Mouse (Mus musculus): ENCODE measurements around the gene Them7. TPM values are rescaled to one million over a fixed set of nuclear protein-coding genes. Genes with fewer than 3 reads are reported as not detected.
A peak's percentile ranks its signal among the peaks of the same experiment; 100 is the strongest.

Gene Them7
- total RNA-seq, 4 experiments from 2014 or later, result 2.2 to 3.0 (median 2.6) TPM

DNA sequence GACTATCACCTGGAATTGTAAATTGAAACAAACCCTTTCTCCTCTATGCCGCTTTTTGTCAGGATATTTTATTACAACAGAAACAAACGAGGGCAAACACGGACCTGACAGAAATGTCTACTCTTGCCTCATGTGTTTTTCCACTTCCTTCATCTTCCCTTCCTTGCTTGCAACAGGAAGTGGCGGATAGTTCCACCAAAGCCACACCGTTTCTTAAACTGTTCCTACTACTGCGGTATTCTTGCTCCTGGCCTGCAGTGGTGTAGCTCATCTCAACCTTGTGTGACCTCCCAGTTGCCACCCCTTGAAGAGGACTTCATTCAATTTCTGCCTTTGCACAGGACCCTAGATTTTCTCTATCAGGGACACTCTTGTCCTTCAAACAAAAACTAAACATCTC, 81.8 kb downstream of the Them7 start:
- no peak for DNase-seq (ENCODE audit: low spot score)

DNA sequence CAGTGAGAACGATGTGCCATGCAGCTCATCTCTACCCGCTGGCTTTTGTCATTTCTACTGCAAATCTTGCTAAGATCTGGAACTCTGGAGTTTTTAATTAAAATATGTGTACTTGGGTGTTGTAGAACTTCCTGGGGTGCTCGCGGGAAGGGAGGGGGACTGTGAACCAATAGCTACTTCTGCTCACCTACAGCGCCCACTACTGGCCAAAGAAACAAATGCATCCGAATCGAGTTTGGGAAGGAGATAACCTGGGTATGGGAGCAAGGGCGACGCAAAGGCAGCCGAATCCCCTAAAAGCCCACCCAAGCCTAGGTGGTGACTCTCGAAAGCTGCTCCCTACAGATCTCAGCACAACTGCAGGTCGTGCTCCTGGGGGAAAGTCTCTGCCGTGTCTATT, 87.3 kb downstream of the Them7 start:
- no peak for DNase-seq (ENCODE audit: low spot score)

DNA sequence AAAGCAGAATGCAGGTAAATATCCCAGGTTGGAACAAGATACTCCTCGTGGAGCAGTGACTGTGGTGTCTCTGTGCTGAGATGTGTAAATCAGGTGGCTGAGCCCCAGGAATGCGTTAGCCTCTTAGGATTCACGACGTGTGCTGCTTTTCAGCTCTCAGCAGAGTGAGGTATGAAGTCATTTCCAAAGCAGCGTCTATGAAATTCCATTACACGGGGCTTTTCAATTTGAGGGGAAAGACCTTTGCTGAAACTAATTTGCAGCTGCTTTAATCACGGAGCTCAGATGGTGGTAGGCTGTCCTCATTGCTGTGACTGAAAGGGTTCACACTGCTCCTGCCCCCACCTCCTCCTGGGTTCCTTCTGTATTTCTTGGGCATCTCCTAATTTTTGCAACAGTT, 87.9 kb downstream of the Them7 start:
- no peak for DNase-seq (ENCODE audit: low spot score)

DNA sequence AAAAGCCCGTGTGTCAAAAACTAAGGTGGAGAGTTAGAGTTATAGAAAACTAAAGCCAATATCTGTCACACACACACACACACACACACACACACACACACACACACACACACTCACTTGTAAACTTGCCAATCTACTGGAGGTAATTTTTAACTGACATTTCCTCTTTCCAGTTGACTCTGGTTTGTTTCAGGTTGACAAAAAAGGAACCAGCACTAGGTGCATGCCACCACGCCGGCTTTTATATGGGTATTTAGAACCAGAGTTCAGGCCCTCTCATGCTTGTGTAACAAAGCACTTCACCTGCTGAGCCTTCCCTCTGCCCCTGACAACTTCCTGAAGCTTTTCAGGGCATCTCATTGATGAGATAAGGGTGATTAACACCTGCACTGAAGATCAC, 89.0 kb downstream of the Them7 start:
- no peak for DNase-seq (ENCODE audit: low spot score)

DNA sequence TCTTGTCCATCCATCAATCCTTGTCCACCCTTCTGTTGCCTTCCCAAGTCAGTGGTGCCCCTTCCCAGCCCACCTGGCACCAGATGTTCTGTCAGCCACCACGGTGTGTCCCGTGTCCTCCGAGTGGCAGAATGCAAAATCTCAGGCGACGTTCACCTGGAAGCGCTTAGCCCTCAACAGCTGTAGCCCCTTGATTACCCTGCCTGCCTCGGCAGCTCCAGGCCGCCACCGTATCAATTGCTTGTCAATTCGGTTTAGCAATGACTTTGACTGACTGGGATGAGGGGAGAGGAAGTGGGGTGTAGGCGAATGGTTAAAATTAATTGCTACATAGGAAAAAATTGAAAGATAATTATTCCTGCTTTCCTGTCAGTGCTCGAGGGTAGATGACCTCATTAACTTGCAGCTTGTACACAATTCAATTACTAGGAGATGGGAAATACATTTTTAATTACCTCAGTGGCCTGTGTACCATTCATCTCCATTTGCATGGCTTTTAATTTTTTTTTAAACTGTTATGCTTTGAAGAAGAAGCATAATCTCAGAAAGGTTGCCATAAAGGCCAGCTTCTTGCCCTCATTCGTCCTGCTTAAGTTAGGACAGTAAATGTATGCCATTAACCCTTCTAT, 93.5 kb downstream of the Them7 start:
- no peak for DNase-seq (ENCODE audit: low spot score)

DNA sequence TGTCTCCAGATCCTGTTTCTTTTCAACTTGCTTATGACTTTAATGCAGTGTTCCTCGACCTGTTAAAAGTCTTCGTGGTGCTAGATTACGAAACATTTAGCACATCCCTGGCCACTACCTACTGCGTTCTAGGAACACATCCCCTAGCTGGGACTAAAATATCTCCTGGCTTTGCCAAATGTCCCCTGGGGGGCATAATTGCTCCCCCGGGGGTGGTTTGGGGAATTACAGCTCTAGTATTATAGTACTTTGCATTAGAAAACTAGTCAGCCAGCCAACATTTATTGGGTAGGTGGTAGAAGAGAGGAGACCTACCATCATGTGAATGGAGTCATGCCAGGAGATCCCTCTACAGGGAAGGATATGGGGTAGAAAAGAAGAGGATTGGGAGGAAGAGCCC, 101.9 kb downstream of the Them7 start:
- no peak for DNase-seq (ENCODE audit: low spot score)

DNA sequence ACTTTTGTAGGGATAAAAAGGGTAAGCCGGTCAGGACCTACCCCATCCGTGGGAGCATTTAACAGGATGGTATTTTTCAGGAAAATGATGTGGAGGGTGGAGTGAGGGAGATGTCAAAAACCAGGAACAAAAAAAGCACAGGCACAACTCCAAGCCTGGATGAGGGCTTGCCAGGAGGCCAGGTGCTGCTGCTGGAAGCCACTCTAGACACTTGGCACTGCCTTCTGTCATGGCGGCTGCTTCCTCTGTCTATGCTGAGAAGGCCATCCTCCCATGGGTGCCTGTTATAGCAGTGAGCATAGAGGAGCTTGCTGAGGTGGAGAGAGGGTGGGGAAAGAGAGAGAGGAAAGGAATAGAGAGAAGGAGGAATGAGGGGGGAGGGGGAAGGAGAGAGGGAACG, 105.9 kb downstream of the Them7 start:
- DNase-seq (ENCODE audit: low spot score), result no peak

DNA sequence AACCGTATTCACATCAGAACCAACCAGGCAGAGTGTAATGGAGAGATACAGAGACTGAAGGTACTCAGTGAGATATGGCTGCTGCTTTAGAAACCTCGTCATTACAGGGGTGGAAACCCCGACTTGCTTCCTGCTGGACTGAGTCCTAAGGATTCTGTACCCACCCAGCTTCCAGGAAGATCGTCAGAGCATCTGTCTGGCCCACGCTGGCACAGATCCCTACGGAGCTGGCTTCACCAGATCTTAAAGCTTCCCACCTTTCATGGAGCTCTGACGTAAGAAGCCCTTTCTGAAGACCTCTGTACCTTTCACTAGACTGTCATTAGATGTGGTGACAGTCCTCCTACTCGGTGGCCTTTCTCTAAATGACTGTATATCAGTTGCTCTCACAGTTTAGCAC, 109.0 kb downstream of the Them7 start:
- DNase-seq (ENCODE audit: low spot score), result no peak

DNA sequence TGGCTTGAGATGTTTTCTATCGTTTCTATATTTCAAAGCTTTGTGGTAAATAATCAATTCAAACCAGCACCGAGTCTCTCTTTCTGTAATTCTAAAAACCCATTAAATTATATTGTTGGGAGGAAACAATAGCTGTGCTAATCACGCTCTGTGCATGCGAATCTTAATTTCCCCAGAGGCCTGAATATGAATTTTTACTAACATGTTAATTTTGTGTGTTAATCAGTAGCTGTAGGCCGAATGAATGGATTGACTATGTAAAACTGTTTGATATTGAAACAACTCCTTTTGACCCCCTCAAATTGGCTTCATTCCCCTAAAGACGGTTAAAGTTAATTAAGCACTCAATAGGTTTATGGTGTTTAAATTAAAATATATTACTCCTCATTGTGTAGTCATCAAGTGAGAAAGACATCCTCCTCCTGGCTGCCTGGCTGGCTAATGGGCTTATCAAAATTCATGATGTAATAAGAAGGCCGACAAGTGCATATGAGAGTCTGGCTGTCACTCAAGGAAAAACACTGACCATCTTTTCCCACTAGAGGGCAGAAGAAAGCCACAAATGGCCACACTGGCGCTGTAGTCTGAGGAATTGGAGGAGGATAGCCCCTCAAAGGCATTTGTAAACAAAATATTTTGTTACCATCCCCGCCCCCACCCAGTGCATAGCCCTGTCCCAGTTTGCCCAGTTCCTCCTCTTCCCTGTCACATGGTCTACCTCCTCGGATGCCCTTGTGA, 110.0 kb downstream of the Them7 start:
- peak; percentile 51 for DNase-seq (ENCODE audit: low spot score)

DNA sequence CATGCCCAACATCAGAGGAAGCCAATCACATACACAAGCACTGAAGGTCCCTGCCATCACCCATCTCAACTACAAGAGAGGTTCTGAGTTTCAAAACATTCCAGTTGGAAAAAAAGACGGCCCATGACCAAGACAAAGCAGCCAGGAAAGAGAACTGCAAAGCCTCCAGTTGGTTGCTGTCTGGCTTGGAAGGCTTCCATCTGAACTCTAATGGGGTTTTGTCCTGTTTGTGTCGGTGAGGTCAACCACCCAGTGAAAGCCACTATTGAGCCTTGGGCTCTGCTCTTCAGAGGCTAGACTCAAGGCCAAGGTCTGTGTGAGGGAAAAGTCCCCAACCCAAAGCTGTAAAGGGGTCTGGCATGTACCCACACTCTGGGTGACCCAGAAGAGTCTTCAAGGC, 111.5 kb downstream of the Them7 start:
- no peak for DNase-seq (ENCODE audit: low spot score)

DNA sequence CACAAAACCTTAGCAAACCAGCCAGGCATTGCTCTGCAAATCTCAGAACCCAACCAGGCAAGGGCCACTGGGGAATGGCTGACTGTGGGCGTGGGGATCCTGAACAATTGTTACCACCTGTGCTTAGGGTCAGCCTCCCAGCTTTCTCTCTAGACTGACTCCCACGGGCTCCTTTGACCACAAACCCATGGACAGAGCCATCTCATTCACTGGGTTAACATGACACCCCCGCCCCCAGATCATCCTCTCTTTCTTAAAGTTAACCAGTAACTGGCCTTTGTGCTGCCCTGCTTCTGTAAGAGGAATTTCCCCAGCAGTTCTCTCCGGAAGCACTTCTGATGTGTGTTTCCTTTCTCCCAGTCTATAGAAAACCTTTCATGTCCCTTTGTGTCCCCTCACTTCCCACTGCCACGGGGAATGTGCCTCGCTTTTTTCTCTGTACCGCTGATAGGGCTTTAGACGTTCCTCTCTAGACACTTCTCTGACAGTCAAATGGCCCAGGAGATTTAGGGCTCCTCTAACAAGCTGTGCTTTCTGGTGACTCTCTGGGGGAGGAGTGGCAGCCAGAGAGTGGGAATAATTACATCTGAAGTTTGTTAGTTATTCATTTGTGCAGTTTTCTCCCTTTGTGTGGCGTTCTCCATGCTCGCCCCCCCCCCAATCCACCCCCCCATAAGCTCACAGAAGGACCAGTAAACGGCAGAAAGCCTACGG, 112.4 kb downstream of the Them7 start:
- DNase-seq (ENCODE audit: low spot score), result no peak

DNA sequence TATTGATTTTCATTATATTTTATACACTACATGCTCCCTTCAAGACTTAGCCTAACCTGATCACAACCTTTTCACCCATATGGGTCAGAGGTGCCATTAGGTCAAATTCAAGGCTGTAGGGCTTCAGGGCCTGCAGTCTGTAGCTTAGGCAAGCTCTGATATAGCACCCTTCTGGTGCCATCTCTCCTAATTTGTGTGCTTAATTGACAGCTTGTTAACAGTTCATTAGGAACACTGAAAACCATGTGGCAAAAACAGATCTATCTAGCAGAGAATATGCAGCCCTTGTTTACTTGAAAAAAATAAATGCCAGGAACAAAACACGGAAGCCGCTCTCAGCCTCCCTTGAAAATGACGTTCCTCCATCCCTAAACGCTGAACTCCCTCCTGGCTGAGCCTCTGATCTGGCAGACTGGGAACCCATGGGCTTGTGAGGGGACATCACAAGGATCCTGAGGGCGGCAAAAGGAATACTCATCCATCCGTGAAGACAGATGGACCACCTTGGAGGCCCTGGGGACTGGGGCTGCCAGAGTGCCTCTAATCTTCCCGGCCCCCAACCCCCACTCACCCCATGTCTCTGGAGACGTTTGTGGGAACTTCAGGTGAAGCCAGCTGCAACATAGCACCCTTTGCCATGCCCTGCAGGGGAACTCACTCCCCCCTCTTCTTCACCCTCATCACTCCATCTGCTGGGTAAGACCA, 113.2 kb downstream of the Them7 start:
- no peak for DNase-seq (ENCODE audit: low spot score)

DNA sequence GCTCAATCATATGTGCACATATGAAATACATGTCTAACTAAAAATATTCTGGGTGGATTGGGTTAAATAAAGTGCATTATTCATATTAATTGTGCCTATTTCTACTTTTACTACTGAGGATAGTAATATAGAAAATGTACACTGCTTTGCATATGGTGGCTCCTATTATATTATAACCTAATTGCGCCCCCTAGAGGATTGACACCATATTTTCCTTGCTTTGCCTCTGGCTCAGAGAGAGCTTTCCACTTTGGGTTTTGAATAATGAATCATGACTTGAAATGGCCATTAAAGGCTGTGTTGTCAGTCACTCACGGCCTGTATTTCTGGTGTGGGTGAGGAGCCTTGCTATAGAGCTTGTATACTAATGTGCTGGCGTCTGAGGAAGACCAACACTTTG, 115.9 kb downstream of the Them7 start:
- no peak for DNase-seq (ENCODE audit: low spot score)

DNA sequence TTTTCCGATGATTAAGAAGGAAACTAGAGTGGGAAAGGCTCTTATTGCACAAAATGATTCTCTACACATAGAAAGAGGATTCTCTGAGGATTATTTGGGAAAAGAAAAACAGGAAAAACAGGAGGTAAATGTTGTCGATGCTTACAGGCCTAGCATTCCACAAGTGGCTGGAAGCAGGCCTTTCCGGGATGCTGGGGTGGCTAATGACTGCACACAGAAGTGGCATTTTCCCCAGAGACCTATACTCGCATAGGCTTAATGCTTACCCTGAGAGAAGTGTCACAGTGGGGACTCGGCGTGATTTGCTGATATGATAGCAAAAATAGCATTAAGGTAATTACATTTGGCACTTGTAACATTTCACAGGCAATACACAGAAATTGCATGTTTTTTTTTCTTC, 124.8 kb downstream of the Them7 start:
- no peak for DNase-seq (ENCODE audit: low spot score)

DNA sequence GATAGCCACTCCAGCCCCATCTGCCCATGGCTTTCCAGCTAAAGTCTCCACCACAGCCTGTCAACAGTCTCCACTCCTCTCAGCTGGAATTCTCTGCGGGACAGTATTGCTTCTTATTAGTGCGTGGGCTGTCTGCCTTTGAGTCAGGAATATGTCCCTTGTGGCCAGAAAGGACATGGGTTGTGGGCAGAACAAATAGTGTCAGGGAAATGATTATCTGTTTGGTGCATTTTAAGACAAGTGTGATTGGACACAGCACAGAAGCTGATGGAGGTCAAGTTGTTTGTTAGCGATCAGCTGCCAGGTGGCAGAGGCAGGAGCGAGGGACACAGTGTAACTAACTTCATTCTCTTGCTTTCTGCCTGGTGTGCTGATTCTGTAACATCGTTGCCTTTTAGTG, 132.7 kb downstream of the Them7 start:
- DNase-seq (ENCODE audit: low spot score), result peak; percentile 16

DNA sequence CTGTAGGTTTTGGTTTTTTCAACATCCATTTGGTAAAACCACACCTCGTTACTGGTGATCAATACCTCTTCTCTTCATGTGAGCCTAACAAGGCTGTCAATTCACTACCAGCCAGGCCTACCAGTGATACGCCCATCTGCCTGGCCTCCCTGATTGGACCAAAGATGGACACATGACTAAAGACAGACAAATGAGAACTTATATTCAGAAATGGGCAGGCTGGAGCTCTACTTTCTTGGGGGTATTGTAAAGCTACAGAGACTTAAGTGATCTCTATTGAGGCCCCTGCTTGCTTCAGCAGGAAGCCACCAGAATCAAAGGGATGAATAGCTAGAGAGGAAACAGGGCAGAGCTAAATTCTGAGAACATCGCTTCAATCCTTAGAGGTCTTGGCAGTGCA, 133.9 kb downstream of the Them7 start:
- no peak for DNase-seq (ENCODE audit: low spot score)

DNA sequence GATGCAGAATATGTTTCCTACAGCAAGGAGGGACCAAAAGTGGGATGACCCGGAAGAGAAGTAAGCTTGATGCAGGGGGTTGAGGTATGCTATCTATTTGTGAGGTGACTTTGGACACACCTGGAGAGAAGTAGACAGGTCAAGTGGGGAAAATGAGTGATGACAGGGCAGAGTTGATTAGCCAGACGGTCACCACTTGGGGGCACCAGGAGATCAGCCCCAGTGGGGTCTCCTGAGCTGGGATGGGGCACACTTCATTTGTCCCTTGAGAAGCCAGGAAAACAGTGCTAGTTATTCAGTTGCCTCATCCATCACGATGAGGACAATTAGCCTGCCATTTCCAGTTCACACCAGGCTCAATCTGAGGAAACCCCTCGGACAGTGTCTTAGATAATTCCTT, 143.5 kb downstream of the Them7 start:
- DNase-seq (ENCODE audit: low spot score), result no peak

DNA sequence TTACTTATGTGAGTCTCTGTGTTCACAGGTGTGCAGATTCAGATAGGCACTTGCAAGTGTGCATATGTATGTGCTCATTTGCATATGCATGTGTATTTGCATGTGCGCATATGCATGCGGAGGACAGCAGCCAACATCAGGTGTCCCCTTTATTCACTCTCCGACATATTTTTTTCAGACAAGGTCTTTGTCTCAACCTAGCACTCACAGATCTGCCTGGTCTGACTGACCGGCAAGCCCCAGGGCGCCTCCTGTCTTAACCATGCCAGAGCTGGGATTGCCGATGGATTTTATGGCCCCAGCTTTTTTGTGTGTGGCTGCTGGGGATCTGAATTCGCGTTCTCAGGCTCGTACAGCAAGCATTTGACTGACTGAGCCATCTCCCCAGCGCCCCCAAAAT, 146.1 kb downstream of the Them7 start:
- DNase-seq (ENCODE audit: low spot score), result no peak

DNA sequence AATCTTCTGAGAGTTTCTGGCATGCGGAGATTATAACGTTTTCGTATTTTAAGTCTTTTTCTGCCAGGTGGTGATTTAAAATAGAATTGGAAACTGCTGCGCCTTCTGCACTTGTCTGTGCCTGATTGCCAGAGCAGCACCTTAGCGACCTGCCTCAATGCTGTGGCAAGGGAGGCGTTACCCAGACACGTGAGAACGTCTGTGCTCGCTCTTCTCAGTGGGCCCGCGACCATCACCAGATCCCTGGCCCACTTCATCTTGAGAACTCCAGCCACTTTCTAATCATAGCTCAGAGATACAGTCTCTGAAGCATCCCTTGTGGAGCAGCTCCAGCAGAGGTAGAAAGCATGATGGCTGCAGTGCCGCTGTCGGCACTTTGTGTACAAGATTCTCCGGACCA, 146.6 kb downstream of the Them7 start:
- DNase-seq (ENCODE audit: low spot score), result no peak

DNA sequence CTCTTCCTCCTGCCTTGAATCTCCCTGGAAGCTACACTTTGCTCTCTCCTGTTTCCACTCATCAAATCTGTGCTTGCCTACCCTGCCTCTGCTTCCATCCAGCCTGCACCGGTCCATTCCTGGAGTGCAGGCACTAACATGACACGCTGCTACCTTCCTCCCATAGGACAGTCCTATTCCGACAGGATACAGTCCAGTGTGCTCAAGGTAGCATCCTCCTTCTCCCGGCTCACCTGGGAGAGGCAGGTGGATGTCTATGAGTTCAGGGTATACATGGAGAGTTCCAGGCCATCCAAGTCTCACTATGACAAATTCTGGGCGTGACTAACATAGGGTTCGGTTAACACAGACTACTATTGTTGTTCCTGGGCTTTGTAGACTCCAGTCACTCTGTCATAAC, 148.0 kb downstream of the Them7 start:
- DNase-seq (ENCODE audit: low spot score), result no peak

DNA sequence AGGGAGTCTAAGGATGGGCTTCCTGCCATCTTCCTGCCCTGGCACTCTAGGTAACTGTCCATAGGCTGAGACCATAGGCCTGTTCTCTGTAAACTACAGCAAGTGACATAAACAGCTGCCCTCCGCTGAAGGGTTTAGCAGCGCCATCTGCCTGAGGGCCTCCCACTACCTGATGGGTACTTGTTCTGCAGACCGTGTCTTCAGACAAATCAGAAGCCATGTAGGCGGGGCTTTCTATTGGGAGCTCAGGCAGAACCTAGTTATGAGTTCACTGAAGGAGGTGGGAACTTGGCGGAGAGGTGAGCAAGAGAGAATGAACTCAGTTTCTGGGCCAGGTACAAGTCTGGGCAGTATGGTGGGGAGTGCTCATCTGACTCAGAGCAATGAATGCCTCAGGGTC, 148.6 kb downstream of the Them7 start:
- no peak for DNase-seq (ENCODE audit: low spot score)

DNA sequence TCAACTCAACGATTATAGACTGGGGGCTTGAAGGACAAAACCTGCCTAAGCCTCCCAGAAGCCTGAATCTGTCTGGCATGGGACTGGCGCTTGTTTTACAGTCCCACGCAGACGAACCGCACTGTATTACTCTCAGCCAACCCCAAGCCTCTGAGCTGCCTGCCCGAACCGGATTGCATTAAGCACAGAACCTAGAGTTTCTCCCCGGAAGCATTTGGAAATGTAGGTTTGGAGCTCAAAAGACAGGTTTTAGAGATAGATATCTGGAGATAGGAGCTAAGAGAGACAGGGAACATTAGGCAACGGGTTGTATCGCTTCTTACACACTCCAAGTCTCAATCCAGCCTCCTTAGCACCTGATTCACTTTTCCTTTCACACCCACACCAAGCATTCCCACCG, 149.5 kb downstream of the Them7 start:
- no peak for DNase-seq (ENCODE audit: low spot score)

DNA sequence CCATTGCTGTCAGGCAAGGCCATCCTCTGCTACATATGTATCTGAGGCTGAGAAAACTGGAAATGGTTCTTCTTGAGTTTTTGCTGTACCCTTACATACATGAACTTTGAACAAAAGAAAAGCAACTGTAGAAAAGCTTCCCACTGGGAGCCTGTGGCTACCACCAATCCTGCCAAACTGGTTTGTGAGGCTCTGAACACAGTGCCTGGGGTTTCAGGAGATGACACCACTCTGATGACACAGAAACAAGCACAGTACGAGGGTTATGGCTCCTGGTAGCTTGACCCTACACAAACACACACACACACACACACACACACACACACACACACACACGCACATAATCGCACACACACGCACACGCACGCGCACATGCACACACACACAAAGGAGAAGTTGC, 151.1 kb downstream of the Them7 start:
- no peak for DNase-seq (ENCODE audit: low spot score)
